Mouse (Mus musculus) mouse embryonic stem cell (cell line): ENCODE results near the gene Tescl.

Experiments
- in situ Hi-C, 2 experiments: fragments of 300-500 bp; cut with MboI; formaldehyde crosslinking; loops; 1 replicate in 1 of 2; 3 replicates in 1 of 2; pipeline ENCODE4 v1.14.3; 2019 to 2020; ENCODE audit warnings: low sequenced_read_pairs in 2 of 2, low pct_unique_long_range_greater_than_20kb in 1 of 2, mixed read lengths in 1 of 2; ENCODE audit not compliant: unreplicated experiment in 1 of 2

Gene Tescl

GRCm38 (mm10) chr7:24365258-24366014 is 31.7 kb upstream of the Tescl start:
- in situ Hi-C loops, result no loop called here

GRCm38 (mm10) chr7:24364827-24365226 is 31.1 kb upstream of the Tescl start:
- in situ Hi-C loops, result no loop called here

GRCm38 (mm10) chr7:24363228-24363627 is 29.5 kb upstream of the Tescl start:
- in situ Hi-C loops, result no loop called here

- in situ Hi-C loops, result no loop called here
These were observed 27.3 kb upstream of the Tescl start for GRCm38 (mm10) chr7:24361001-24361400.

- in situ Hi-C loops, result no loop called here
These were observed 25.5 kb upstream of the Tescl start for GRCm38 (mm10) chr7:24359269-24359668.

- in situ Hi-C loops, result no loop called here
These were observed 24.2 kb upstream of the Tescl start for GRCm38 (mm10) chr7:24357899-24358298.

GRCm38 (mm10) chr7:24356081-24356480 is 22.3 kb upstream of the Tescl start:
- in situ Hi-C loops, result no loop called here

- in situ Hi-C loops, result no loop called here
These were observed 21.9 kb upstream of the Tescl start for GRCm38 (mm10) chr7:24355646-24356045.

GRCm38 (mm10) chr7:24348896-24349295 is 15.2 kb upstream of the Tescl start, which contains the start of gene Lypd5:
TSS of gene Lypd5 (plus strand) at chr7:24349196.
- in situ Hi-C loops, result loop anchor here in 1 of 2 experiments (5.0 kb wide), 2 partner anchors 38 to 197 kb away; no protein-coding TSS in a partner anchor

- in situ Hi-C loops, result loop anchor here in 1 of 2 experiments (5.0 kb wide), 2 partner anchors 41 to 194 kb away; no protein-coding TSS in a partner anchor
These were observed 12.7 kb upstream of the Tescl start for GRCm38 (mm10) chr7:24346444-24346843.

GRCm38 (mm10) chr7:24343701-24344272 is 10.1 kb upstream of the Tescl start:
- in situ Hi-C loops, result no loop called here

- in situ Hi-C loops, result no loop called here
These were observed 4.5 kb upstream of the Tescl start for GRCm38 (mm10) chr7:24338241-24338640.

- in situ Hi-C loops, result no loop called here
These were observed 2.1 kb upstream of the Tescl start for GRCm38 (mm10) chr7:24335699-24336309.

GRCm38 (mm10) chr7:24327281-24327975 is 6.3 kb downstream of the Tescl start:
- in situ Hi-C loops, result no loop called here

- in situ Hi-C loops, result no loop called here
These were observed 7.2 kb downstream of the Tescl start for GRCm38 (mm10) chr7:24326273-24327135.

GRCm38 (mm10) chr7:24325675-24326128 is 8.0 kb downstream of the Tescl start:
- in situ Hi-C loops, result no loop called here

GRCm38 (mm10) chr7:24325197-24325596 is 8.5 kb downstream of the Tescl start:
- in situ Hi-C loops, result no loop called here

GRCm38 (mm10) chr7:24322593-24322992 is 11.1 kb downstream of the Tescl start:
- in situ Hi-C loops, result no loop called here
